Mouse (Mus musculus) intestine, embryonic 15.5 days (tissue): ENCODE results near the gene Slc2a10. TPM values are rescaled to one million over a fixed set of nuclear protein-coding genes. Genes with fewer than 3 reads are reported as not detected.
A peak's percentile ranks its signal among the peaks of the same experiment; 100 is the strongest.

ENCODE experiments used
- ATAC-seq: fragments of 200-750 bp; cut with Nextera tagmentation; 2 replicates; pipeline ENCODE4 v1.8.0; 2017; ENCODE audit warnings: moderate TSS enrichment, moderate library complexity
- H3K27ac ChIP-seq: fragments of 300-500 bp; sonication (generic); 2 replicates; pipeline ENCODE4 v1.5.1; 2015; ENCODE audit warnings: mild to moderate bottlenecking, inconsistent platforms
- H3K27me3 ChIP-seq: fragments of 300-500 bp; sonication (generic); replicated peaks from 2 replicates; pipeline ENCODE4 v1.6.1; 2015; ENCODE audit warnings: inconsistent platforms
- H3K36me3 ChIP-seq: fragments of 300-500 bp; sonication (generic); 2 replicates; pipeline ENCODE4 v1.6.1; 2015; ENCODE audit warnings: inconsistent platforms
- H3K4me1 ChIP-seq: fragments of 300-500 bp; sonication (generic); replicated peaks from 2 replicates; pipeline ENCODE4 v1.6.1; 2015; ENCODE audit warnings: inconsistent platforms
- H3K4me2 ChIP-seq: fragments of 300-500 bp; sonication (generic); replicated peaks from 2 replicates; pipeline ENCODE4 v1.6.1; 2015; ENCODE audit warnings: mild to moderate bottlenecking, inconsistent platforms
- H3K4me3 ChIP-seq: fragments of 300-500 bp; sonication (generic); replicated peaks from 2 replicates; pipeline ENCODE4 v1.5.1; 2015; ENCODE audit warnings: inconsistent platforms
- H3K9ac ChIP-seq: fragments of 300-500 bp; sonication (generic); 2 replicates; pipeline ENCODE4 v1.6.1; 2015; ENCODE audit warnings: inconsistent platforms
- H3K9me3 ChIP-seq: fragments of 300-500 bp; sonication (generic); 2 replicates; pipeline ENCODE4 v1.6.1; 2016; ENCODE audit warnings: inconsistent platforms
- WGBS: fragments of 180-500 bp; shearing (Covaris S2); methylation state at CpG from one replicate; pipeline ENCODE4 v1.1.7; 2015; 5-methylcytosine and 5-hydroxymethylcytosine counted together
- polyA plus RNA-seq: library from polyadenylated mRNA; unstranded; fragments of >200 nt; fragmentation: Nextera tagmentation; extraction: Ambion mirVana; gene quantifications from 2 replicates; pipeline ENCODE4 v1.2.1, GENCODE M21; 2015

The Slc2a10 gene
- polyA plus RNA-seq, result 4.0 and 4.7 TPM in 2 replicates

- peak within 1 kb of the TSS; percentile 70 for H3K4me2 ChIP-seq
- peaks cover 11% of the 10 kb centered on the region; the same call in 1 of the 2 replicates for H3K4me1 ChIP-seq
- 6% methylated on average over 30 of the region's 32 CpGs for WGBS
- peak; percentile 87 for ATAC-seq
- peak within 1 kb of the TSS; percentile 54 for H3K9ac ChIP-seq
- no peaks in the 10 kb centered on the region for H3K9me3 ChIP-seq
- peak within 1 kb of the TSS; percentile 47 for H3K4me3 ChIP-seq
- peak within 1 kb of the TSS; percentile 56 for H3K27ac ChIP-seq
- no peaks in the 10 kb centered on the region for H3K36me3 ChIP-seq
- no peaks in the 10 kb centered on the region for H3K27me3 ChIP-seq
Measured at GRCm38 (mm10) chr2:165503259-165504203, at the start of gene Slc2a10. Gene Slc2a10, plus strand, starts transcription at chr2:165503787.

DNA sequence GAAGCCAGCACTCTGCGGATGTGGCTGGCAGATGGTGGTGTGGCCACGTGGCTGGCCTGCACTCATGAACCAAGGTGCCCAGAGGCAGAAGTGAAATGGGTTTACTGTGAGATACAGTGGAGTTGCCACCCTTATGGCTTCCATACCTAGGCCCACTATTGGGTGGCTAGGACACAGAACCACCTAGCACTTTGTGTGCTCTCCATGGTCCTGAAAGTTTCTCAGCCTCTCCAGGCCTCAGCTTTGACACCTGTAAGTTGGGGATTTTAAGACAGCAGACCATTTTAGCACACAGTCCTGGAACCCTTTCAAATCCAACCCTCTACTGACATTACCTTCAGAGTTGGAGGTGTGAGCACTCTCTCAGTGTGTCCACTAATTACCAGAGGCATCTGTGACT lies 46.9 kb upstream of the Slc2a10 start:
- Histone ChIP-seq H3K9ac (no peak overlapping the region), H3K27ac (no peak overlapping the region), H3K4me1 (no peaks in the 10 kb centered on the region), H3K27me3 (no peaks in the 10 kb centered on the region), H3K9me3 (no peaks in the 10 kb centered on the region), H3K4me2 (no peak overlapping the region), H3K36me3 (no peaks in the 10 kb centered on the region), H3K4me3 (no peak overlapping the region)
- 48% methylated on average over 2 of the region's 2 CpGs for WGBS
- no peak for ATAC-seq

DNA sequence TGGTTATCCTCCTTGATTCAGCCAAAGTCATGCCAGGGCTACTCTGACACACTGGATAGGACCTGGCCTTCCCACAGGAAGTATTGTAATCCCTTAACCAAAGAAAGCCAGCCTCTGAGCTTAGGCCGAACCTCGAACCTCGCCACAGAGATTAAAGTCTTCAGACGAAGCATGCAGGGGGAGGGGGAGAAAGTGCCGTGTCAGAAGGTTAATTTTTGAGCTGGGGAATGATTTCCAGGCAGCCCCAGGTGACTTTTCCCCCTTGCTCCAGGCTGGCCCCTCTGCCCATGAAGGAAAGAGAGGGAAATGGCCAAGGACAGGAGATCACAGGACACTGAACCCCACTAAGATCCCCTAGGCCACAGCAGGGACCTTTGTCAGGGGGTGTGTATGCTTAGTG lies 45.4 kb upstream of the Slc2a10 start:
- no peak for ATAC-seq
- H3K27ac ChIP-seq, result no peak overlapping the region
- WGBS, result 56% methylated on average over 5 of the region's 5 CpGs
- H3K27me3 ChIP-seq, result no peaks in the 10 kb centered on the region
- H3K4me3 ChIP-seq, result no peak overlapping the region
- H3K9me3 ChIP-seq, result no peaks in the 10 kb centered on the region
- H3K4me1 ChIP-seq, result no peaks in the 10 kb centered on the region
- no peak overlapping the region for H3K4me2 ChIP-seq
- H3K36me3 ChIP-seq, result no peaks in the 10 kb centered on the region
- no peak overlapping the region for H3K9ac ChIP-seq

GRCm38 (mm10) chr2:165459663-165460062 lies 43.9 kb upstream of the Slc2a10 start:
- 16% methylated on average over 7 of the region's 7 CpGs for WGBS
- Histone ChIP-seq H3K9ac (no peak overlapping the region), H3K4me1 (no peaks in the 10 kb centered on the region), H3K4me2 (no peak overlapping the region), H3K27ac (no peak overlapping the region), H3K4me3 (no peak overlapping the region), H3K36me3 (no peaks in the 10 kb centered on the region), H3K9me3 (no peaks in the 10 kb centered on the region), H3K27me3 (no peaks in the 10 kb centered on the region)
- no peak for ATAC-seq

DNA sequence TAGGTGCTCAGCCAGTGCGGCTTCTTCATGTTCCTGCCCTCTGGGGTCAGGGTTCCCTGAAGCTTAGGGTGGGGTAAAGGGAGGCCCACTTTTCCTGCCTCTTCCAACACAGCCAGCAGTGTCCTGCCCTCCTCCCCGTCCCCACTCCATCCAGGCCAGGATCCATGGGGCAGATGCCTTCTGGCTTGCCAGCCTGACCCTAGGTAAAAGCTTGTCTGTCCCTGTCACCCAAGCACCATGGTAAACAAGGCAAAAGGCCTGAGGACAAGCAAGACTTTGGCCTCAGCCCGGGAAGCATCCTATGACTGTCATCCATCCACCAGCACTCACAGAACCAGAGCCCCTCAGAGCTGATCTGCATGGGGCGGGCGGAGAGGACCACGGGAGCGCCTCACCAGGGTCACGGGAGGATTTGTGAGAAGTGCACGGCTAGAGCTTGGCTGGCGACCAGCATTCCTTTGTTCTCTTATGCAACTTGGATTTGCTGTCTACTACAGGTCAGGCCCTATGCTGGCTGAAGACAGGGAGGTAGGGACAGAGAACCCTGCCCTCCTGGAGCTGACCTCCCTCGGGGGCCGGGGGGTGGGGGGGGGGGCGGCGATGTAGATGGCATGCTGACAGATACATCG lies 35.6 kb upstream of the Slc2a10 start:
- Histone ChIP-seq H3K9ac (no peak overlapping the region), H3K4me3 (no peak overlapping the region), H3K27ac (no peak overlapping the region), H3K36me3 (no peaks in the 10 kb centered on the region), H3K9me3 (no peaks in the 10 kb centered on the region), H3K4me1 (0 out of 2 replicates have a peak, but pooled peaks cover 3% of the 10 kb centered on the region), H3K27me3 (peaks cover 9% of the 10 kb centered on the region), H3K4me2 (no peak overlapping the region)
- ATAC-seq, result no peak
- 53% methylated on average over 15 of the region's 15 CpGs for WGBS

DNA sequence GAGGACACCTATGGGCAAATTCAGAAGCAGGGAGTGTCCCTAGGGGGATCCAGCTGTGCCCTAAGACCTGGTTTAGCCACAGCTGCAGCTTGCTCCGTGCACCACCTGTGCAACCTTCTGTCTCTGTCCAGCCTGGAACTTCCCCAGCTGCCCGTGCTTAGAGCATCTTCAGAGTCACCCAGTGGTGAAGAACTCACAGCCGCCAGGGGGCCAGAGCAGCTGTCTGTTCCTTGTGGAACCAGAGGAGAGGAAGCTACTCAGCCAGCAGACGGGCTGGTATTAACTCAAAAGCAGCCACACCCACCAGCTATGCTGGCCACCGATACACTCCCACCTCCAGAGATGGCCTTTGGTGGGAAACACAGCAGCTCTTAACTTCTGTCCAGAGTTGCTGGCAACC lies 33.4 kb upstream of the Slc2a10 start:
- H3K27ac ChIP-seq, result no peak overlapping the region
- H3K9me3 ChIP-seq, result no peaks in the 10 kb centered on the region
- no peak overlapping the region for H3K4me2 ChIP-seq
- H3K27me3 ChIP-seq, result peaks cover 13% of the 10 kb centered on the region
- no peak for ATAC-seq
- H3K9ac ChIP-seq, result no peak overlapping the region
- no peaks in the 10 kb centered on the region for H3K36me3 ChIP-seq
- no peak overlapping the region for H3K4me3 ChIP-seq
- WGBS, result 18% methylated on average over 5 of the region's 5 CpGs
- peaks cover 7% of the 10 kb centered on the region; the same call in 1 of the 2 replicates for H3K4me1 ChIP-seq

DNA sequence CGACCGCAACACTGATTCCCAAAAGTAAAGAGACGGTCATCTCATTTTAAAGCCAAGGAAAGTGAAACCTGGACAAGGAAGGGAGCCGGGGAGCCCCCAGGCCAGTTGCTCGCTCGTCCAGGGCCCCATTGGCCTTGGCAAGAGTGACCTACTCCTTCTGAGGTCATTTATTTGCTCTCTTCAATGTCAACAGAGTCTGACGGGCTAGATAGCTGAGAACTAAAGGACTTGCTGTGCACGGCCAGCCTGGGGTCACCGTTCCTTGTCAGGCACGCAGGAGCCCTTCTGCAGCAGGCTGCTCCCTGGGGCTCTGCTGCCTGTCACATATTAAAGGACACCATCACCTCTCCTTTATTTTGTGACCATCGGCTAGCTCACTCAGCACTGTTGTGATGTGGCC lies 31.6 kb upstream of the Slc2a10 start:
- H3K27ac ChIP-seq, result no peak overlapping the region
- no peaks in the 10 kb centered on the region for H3K9me3 ChIP-seq
- no peak overlapping the region for H3K9ac ChIP-seq
- no peak overlapping the region for H3K4me2 ChIP-seq
- 73% methylated on average over 11 of the region's 11 CpGs for WGBS
- no peak overlapping the region for H3K4me3 ChIP-seq
- no peak for ATAC-seq
- no peaks in the 10 kb centered on the region for H3K36me3 ChIP-seq
- H3K27me3 ChIP-seq, result peaks cover 13% of the 10 kb centered on the region
- H3K4me1 ChIP-seq, result peaks cover 7% of the 10 kb centered on the region; the same call in 1 of the 2 replicates

GRCm38 (mm10) chr2:165473003-165473402 lies 30.6 kb upstream of the Slc2a10 start, which contains the start of gene Slc13a3:
Gene Slc13a3, minus strand, starts transcription at chr2:165473230.
- Histone ChIP-seq H3K4me3 (peak within 1 kb of the TSS; percentile 11; the same call in 1 of the 2 replicates), H3K4me1 (peaks cover 7% of the 10 kb centered on the region; the same call in 1 of the 2 replicates), H3K9ac (no peak within 1 kb of the TSS), H3K9me3 (no peaks in the 10 kb centered on the region), H3K4me2 (peak within 1 kb of the TSS; percentile 41), H3K27me3 (peaks cover 13% of the 10 kb centered on the region), H3K36me3 (no peaks in the 10 kb centered on the region), H3K27ac (no peak within 1 kb of the TSS)
- peak; percentile 72 for ATAC-seq
- WGBS, result 2% methylated on average over 35 of the region's 35 CpGs

GRCm38 (mm10) chr2:165475412-165475811 lies 28.2 kb upstream of the Slc2a10 start:
- H3K4me3 ChIP-seq, result no peak overlapping the region
- H3K9ac ChIP-seq, result no peak overlapping the region
- no peak overlapping the region for H3K4me2 ChIP-seq
- ATAC-seq, result no peak
- peaks cover 7% of the 10 kb centered on the region; the same call in 1 of the 2 replicates for H3K4me1 ChIP-seq
- H3K27ac ChIP-seq, result no peak overlapping the region
- no peaks in the 10 kb centered on the region for H3K36me3 ChIP-seq
- WGBS, result 79% methylated on average over 7 of the region's 7 CpGs
- peaks cover 13% of the 10 kb centered on the region for H3K27me3 ChIP-seq
- no peaks in the 10 kb centered on the region for H3K9me3 ChIP-seq

DNA sequence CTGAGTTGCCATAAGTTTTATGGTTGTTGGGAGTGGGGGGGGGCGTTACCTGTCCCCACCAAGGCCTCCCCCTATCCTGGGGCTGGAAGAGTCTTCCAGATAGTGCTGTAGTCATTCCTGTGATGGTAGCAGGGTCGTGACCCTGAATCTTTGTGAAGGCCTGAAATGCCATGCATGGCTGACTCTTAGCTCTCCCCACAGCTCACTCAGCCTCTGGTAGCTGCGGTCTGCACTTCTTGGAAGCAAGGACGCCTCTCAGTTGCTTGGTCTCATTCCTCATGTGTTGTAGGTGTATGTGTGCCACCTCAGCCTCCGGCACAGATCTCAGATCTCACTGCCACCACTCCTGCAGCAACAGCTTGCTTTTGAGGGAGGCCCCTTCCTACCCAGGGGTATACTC lies 27.7 kb upstream of the Slc2a10 start:
- Histone ChIP-seq H3K27me3 (peaks cover 13% of the 10 kb centered on the region), H3K36me3 (no peaks in the 10 kb centered on the region), H3K27ac (no peak overlapping the region), H3K4me3 (no peak overlapping the region), H3K4me2 (no peak overlapping the region), H3K9me3 (no peaks in the 10 kb centered on the region), H3K9ac (no peak overlapping the region), H3K4me1 (peaks cover 7% of the 10 kb centered on the region; the same call in 1 of the 2 replicates)
- WGBS, result 62% methylated on average over 5 of the region's 5 CpGs
- no peak for ATAC-seq

DNA sequence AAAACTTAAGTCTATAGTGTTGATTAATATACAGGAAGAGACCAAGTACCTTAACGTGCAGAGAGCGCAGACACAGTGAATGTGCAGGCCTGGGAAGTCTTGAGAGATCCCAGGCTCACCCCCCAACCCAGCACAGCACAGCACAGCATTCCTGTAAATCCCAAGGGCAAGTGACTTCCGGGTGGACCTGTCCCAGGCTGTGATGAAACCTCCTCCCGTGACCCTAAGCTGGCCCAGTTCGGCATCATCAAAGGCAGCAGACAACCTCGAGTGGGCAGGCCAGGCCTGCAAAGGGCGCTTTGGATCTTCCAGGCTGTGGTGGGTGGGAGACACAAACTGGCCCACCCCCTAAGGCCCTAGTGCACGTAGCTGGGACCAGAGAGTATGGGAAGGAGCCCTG lies 21.6 kb upstream of the Slc2a10 start:
- Histone ChIP-seq H3K9me3 (no peaks in the 10 kb centered on the region), H3K9ac (no peak overlapping the region), H3K27me3 (no peaks in the 10 kb centered on the region), H3K36me3 (no peaks in the 10 kb centered on the region), H3K27ac (no peak overlapping the region), H3K4me3 (no peak overlapping the region), H3K4me2 (no peak overlapping the region), H3K4me1 (0 out of 2 replicates have a peak, but pooled peaks cover 2% of the 10 kb centered on the region)
- no peak for ATAC-seq
- whole genome bisulfite sequencing, result 48% methylated on average over 8 of the region's 8 CpGs

GRCm38 (mm10) chr2:165484152-165484551 lies 19.4 kb upstream of the Slc2a10 start:
- Histone ChIP-seq H3K9ac (no peak overlapping the region), H3K27me3 (no peaks in the 10 kb centered on the region), H3K4me3 (no peak overlapping the region), H3K4me1 (0 out of 2 replicates have a peak, but pooled peaks cover 5% of the 10 kb centered on the region), H3K27ac (no peak overlapping the region), H3K36me3 (0 out of 2 replicates have a peak, but pooled peaks cover 7% of the 10 kb centered on the region), H3K9me3 (no peaks in the 10 kb centered on the region), H3K4me2 (no peak overlapping the region)
- 60% methylated on average over 6 of the region's 6 CpGs for WGBS
- ATAC-seq, result no peak
